Mouse (Mus musculus) CD4-positive, CD25-positive, alpha-beta regulatory T cell, adult 2 months (primary cell): ENCODE measurements around the gene Maml2.

Source experiments
- DNase-seq: peaks from one replicate; pipeline ENCODE4 v3.0.0-alpha.2; 2012; ENCODE audit warnings: low read depth, low spot score

Gene Maml2

DNA sequence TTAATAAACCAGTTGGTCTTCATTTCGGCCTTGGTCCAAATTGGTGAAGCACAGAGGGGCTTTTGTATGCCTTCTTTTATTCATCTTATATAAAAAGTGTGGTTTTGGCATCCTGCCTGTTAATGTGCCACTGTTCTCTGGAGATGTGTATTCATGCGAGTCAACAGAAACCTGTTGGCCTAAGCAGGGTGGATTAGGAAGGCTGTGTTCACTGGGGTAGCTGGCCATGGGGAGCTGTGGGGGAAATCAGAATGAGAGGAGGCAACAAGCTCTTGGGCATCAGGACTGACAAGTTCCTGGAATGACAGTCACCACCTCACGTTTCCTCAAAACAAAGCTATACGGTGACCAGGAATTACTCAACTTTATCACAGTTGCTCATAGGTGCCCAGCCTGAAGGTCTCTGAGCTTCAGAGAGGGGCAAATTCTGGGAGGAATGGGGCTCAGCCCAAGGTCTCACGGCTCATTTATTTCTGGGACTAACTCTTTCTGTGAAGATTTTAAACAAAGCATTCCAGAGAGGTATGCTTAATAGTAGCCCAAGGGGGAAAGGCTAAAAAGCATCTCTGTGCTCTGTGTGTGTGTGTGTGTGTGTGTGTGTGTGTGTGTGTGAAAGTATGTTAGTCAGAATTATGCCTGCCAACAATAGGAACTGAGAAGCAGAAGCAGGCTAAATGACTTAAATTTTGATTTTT lies 228.0 kb downstream of the Maml2 start:
- DNase-seq: no peak

DNA sequence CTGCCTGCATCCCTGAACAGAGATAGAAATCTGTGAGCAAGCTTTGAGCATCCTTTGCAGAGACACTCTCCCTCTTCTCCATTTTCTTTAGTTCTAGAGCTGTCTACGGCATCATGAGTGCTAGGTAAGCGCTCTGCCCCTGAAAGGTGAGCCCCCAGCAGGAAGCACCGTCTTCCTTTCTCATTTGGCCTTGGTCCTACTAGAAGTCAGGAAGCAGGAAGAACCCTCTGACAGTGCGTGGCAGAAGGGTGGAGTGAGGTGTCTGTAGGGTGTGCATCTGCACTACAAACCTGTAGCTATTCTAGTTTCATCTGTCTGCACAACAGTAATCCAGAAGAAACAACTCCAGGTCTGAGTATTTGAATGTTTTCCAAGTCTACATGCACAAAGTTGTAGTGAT lies 232.8 kb downstream of the Maml2 start:
- DNase-seq: peak; percentile 22

DNA sequence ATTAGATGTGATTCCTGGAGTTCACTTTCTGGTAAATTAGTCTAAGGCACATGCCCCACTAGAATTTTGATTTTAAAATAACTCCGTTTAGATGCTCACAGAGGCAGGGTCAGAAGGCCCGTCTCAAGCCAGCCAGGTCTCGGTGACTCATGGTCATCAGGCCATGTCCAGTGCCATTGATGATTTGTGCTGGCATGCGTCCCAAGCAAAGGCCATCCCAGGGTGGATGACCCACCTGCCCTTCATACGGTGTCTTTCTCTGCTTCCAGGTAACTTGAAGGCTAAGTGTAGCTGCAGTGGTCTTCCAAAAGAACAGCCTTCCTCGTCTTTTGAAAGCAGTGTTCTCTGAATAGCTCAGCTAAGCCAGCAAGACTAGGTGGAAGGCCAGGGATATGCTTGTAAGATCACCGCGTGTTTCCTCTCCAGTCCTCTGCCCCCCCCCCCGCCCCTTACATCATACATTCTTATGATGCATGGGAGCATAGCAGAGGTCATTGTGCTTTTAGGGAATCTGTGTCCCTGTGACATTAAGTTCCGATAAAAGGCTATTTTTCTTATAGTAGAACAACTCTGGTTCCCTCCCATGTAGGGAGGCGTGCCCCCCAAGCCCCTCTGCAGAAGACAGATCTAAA lies 235.4 kb downstream of the Maml2 start:
- no peak for DNase-seq

DNA sequence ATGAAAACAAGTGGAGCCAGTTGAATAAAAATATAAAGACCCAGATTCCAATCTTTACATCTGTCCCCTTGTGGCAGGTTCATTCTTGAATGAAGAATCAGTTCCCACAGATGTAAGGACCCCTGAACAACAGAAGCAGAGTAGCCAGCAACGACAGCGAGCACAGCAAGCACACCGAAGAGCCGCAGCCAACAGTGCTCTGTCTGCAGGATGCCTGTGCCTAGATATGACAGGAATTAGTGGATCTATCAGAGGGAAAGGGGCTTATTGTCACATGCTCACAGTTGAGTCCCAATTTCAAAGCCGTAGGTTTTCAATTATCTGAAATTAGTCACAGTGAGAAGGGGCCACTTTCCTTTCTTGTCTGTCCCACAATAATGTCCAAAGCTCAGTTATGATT lies 238.0 kb downstream of the Maml2 start:
- DNase-seq: no peak

DNA sequence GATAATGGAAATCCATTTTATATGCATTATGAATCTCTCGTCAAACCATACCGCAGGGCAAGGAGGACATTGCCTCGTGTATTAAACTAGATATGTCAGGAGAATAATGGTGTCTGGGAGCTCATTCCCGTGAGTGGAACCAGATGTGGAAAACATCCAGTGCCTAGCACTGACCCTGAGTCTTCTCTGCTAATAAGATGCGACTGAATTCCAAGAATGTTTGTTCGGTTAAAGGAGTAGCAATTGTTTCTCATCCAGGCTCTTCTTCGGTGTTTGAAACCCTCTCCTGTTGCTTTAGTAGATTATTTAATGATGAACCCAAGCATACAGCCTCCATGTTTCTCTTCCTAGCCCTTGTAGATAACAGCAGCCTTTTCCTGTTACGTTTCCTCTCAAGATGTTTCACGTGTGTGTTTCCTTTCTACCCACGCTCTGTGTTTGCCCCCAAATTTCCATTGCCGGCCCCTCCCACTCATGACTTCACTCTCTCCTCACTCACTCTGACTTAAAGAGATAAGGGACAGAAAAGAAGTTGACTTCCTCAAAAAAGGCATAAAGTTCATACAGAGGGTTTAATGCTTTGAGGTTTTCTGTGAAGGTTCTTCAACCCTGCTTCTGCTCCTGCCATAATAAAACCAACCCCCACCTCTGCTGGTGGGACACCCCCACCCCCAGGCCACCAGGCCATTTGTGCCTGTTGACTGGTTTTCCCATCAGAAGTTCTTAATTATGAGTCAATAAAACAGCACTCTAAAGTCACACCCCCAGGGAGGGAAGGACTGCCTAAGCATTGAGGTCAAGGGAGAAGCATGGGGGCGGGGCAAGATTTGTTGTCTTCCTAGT lies 238.9 kb downstream of the Maml2 start:
- DNase-seq: peak; percentile 79

DNA sequence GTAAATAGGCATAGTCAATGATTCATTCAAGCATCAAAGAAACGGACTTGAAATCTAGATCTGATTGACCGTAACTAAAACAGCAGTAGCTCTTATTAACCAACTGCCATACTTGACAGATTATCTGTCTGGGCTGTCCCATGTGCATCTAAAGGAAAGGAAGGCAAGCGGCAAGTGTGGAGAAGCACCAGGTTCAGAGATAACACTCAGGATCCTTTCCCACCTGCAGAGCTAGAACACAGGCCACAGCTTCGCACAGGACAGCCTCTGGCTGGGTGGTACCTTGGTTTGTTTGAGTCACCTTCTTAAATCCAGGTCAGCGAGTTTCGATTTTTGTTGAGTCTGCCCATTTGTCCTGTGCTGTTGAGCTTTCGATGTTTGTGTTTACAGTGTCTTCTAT lies 240.4 kb downstream of the Maml2 start:
- DNase-seq: no peak

DNA sequence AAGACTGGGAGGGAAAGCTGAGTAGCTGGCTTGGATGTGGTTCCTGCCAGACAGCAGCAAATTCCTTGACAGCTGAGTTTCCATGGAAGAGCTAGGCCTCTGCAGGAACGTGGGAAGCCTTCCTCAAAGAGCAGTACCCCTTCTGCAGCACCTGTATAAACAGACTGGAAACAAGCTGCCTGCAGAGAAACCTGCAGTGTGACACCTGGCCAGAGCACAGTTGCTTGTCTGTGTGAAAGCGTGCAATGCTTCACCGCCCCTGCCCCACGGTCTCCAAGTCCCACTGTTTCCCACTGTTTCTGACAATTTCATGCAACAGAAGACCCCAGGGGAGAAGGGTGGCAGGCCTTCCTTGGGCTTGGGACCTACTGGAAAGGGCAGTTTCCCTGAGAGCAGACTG lies 241.8 kb downstream of the Maml2 start:
- DNase-seq: no peak

DNA sequence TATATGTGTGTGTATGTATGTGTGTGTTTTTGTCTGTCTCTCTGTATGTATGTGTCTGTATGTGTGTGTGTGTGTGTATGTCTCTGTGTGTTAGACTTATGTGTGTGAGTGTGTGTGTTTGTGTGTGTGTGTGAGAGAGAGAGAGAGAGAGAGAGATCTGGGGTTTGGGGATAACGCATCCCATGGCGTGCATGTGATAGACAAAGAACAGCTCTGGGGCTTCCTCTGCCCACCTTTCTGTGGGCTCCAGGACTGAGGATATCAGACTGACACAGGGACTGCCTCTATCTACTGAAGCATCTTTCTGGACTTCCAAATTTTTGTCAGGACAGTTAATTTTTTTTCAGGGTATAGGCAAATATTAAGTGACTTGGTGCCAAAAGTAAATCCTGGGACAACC lies 242.5 kb downstream of the Maml2 start:
- DNase-seq: no peak

DNA sequence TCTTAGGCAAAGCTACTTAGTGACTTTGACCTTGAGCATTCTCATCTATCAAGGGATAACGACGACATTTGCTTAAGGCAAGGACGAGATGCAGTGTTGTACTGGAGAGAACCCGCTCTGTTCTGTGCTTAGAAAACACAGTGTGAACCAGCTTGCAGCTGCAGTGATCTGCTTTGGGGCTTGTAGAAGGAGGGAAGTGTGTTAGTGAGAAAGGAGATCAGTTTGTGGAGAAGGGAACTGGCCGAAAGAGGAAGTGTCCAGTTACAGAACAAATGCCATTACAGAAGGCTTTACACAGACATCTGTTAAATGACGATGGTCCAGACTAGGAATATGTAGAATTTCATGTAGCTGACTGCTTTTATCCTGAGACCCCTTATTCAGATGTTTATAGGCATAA lies 243.0 kb downstream of the Maml2 start:
- DNase-seq: no peak

DNA sequence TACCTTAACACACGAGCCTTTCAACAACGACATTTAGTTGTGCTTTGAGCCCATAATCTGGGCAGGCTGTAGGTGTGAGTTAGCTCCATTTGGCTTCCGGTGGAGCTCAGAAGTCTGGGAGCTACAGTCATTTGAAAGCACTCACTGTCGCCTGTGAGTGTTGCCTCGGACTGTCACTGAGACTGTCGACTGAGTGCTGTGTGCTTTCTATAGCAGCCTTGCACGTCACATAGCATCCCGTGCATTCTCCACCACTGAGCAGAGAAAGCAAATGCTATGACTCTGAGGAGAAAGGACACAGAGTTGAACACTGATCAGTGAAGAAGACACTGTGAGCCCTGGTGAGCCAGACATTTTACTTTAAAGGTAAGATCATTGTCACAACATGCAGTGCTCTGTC lies 245.4 kb downstream of the Maml2 start:
- no peak for DNase-seq

DNA sequence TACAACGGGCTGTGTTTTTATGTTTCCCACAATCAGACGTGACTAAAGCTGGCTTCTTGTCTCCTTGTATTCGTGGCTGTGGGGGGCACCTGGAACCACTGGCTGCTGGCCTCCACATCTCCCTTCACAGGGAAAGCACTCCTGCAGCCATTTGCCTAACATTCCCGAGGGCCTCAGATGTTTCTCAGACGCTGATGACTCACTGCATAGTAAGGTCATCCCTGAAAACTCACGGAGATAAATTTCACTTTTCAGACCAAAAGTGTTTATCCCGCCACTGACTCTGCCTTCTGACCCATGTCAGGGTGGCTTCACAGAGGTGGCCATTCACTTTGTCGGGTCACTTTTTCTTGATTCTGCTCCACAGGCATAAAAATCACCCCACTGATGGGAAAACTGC lies 246.4 kb downstream of the Maml2 start:
- no peak for DNase-seq

DNA sequence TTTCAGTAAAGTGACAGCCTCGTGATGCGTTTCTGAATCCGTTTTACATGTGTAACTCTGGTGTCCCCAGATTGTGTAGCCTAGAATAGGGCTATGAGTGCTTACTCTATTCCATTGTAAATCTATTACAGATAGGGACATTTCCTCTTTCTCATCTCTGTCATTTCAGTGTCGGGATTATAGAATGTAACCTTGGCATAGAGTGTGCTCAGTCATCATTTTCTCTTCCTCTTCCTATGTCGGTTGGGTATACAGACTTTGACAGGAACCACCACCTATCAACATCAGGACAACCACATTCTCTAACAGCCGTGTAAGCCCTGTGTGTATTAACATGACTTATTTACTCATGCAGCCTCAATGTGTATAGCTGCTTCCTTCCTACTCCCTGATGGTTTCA lies 248.0 kb downstream of the Maml2 start:
- no peak for DNase-seq

DNA sequence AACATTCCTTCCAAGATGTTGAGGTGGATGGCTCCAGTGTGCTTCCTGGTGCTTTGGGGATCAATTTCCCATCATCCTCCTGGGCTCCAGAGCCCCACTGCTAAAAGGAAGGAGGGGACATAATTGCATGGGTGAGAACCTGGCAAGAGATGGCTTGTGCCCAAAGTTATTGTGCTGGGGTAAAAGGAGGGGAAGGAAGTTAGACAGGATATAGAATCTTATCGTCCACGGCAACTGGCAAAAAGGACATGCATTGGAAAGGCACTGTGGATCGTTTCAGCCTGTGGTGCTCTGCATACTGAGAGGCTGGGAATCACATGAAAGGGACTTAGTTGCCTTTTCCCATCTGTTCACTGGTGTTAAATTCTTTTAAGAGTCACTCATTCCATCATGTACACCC lies 252.2 kb downstream of the Maml2 start:
- DNase-seq: no peak

DNA sequence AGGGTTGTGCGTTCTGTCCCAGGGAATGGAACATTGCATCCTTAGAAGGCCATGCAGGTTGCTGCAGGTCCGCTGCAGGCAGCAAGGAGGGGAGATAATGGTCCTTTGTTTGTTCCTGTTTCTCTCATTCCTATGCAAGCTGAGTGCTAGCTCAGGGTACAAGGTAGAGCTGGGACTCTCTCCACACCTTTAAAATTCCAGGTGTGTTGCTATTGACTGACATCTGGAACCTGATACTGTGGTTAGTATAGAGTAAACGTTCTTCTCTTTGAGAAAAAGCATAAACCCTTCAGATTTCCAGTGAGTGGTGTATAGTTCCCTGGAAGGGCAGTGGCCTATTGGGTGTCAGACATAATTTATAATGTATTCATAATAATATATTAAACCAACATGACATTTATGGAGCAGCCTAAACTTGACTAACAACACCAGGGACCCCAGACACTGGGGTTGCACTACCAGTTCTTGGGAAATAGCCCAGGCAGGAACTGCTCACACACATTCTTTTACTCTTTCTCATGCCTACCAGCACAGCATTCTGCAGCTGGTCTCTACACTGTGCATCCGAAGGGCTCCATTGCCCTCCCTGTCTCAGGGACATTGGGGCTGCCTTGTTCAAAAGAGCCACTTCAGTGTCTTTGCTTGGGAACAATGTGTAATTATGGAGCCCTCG lies 254.8 kb downstream of the Maml2 start:
- no peak for DNase-seq

DNA sequence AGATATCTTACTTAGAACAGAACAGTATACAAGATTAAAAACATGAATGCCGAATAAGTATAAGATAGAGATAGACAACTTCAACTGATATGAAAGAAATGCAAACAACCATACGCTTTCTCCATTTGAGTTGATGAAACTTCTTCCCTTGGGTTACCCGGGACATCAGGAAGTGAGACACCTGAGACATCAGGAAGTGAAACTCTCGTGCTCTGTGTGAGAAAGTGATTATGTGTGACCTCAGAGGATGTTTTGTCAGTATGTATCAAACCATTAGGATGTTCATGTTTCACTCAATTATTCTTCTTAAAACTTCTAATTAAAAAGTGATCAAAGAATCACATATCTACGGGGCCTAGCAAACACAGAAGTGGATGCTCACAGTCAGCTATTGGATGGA lies 257.0 kb downstream of the Maml2 start:
- DNase-seq: peak; percentile 58

DNA sequence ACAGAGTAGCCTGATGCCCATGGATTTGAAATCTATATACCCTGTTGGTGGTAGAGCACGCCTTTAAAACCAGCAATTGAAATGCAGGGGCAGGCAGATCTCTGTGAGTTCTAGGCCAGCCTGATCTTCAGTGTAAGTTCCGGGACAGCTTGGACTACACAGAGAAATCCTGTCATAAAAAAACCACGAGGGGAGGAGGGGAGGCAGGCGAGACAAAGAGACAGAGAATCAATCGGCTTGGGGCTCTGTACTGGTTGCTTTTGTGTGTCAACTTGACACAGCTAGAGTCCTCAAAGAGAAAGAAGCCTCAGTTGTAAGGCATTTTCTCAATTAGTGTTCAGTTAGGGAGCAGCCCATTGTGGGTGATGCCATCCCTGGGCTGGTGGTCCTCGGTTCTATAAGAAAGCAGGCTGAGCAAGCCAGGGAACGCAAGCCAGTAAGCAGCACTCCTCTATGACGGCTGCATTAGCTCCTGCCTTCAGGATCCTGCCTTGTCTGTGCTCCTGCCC lies 258.3 kb downstream of the Maml2 start:
- no peak for DNase-seq

DNA sequence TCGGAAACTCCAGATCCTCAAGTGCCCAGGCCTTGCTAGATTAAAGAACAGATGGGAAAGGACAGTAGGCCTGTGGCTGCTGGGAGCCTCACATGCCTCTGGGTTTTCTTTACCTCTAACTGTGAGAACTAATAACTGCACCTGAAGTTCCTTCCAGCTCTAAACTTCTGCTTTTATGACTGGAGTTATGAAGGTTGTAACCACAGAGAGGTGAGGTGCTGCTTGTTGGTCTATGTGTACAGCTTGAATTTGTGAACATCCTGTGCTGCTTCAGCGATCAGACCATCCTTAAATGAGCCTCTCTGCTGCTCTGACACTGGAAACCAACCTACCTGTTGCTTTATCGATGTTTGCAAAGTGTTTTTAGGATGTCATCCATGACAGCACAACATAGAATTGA lies 258.9 kb downstream of the Maml2 start:
- no peak for DNase-seq

DNA sequence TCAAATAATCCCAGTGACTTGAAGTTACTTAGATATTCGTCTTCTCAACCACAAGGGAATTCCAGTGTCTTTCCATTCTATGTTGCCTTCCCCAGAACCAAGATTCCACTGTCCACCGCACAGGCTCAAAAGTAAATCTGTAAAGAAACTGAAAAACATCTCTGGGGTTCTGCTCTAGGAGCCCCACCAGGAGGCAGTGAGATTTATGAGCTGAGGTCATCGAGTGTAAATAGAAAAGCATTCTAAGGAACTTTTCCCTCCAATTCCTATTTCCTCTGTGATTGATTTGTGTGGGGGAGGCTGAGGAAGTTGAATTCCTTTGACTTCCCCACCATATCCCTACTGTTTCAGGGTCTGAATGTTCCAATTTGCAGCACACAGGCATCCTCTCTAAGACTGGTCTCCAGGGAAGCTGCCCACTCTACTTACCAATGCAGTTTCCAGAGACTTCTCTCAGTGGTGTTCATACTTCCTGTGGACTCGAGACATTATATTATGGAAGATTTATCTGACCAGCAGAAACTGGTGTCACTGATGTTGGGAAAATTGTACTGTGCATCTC lies 261.1 kb downstream of the Maml2 start:
- no peak for DNase-seq

DNA sequence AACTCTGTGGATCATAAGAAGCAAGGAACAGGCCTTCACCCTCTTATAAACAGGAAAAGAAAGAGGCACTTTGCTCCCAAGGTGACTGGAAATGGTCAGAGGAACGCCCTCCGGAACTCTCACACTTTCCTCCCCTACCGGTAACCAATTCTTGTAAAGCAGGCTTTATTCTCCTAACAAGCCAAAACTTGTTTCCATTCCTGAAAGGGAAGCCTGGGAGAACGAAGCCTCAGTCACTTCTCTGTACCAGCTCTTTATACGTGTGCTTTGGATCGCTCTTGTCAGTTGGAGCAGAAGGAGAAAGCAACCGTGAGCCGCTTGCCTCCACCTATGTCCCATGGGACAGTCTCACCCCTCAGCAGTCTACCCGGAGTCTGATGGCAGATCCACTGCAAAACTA lies 262.9 kb downstream of the Maml2 start:
- no peak for DNase-seq

DNA sequence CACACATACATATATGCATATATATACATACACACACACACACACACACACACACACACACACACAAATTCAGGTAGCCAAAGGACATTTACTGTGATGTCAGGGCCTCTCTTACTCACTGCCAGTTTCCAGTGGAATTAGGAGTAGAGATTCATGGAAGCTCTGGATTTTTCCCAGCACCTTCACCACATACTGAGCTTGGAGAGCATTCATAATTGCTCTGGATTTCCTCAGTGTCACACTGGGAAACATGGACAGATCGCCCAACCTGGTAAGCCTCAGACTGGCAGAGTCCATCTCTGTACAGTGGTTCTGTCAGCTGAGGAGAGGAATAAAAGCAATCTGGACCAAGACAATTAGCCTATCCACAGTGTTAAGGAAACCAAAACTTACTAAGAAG lies 263.6 kb downstream of the Maml2 start:
- DNase-seq: no peak

DNA sequence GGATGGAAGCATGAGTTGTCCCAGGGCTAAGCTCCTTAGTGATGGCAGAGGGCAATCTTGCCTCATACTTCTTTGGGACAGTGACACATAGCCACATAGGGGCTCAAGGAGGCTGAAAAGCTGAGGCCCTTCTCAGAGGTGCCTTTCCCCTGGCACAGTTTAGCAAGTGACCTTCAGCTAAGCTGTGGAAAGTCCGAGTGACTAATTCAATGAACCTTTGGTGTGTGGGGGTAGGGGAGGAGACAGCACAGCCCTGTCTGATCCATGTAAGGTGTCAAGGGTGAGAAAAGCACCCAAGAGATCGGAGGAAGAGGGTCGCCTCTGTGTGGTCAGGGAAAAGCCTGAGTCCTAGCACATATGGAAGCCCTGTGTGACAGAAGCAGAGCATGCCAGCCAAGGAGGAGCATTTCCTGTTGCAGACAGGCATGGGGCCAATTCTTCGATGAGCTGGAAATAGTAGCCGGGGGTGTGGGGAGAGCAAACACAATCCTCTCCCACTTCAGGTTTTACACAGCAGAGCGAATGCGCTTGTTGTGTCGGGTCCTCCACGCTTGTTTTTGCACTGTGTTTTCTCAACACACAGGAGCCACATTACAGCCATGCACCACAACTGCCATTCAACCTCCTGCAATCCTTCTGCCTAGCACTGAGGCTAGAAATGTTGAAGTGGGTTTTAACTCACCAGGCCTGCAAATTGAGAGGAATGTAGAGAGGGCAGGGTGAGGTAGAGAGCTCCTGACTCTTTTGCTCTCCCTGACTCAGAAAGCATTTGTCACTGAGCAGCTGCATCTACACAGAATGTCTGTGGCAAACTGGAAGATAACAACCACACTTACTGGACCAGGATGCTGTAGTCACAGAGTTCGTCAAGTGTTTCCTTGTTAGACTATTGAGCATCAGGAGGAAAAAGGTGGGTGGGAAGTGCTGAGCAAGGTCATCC lies 266.0 kb downstream of the Maml2 start:
- DNase-seq: peak; percentile 25
